Mouse (Mus musculus) spleen, postnatal 10 days (tissue): ENCODE results near the gene Sall2.
"Not testable (repeated sequence)": the region's sequence is repeated elsewhere in the genome, so short reads cannot be mapped to it uniquely, and the experiment has no call there.

Source experiments
- DNase-seq, 2 experiments: peaks; one replicate each; pipeline ENCODE4 v3.0.0; 2021 to 2022; ENCODE audit warnings: low spot score in 2 of 2

The Sall2 gene

DNA sequence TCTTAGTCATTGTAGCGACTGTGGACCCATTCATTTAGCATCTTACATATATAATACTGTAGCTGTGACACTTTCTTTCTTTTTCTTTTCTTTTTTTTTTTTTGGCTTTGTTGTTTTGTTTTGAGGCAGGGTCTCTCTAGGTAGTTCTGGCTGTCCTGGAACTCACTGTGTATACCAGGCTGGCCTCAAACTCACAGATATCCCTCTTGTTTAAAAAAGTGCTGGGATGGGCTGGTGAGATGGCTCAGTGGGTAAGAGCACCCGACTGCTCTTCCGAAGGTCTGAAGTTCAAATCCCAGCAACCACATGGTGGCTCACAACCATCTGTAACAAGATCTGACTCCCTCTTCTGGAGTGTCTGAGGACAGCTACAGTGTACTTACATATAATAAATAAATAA lies 25.0 kb downstream of the Sall2 start:
- DNase-seq: not testable (repeated sequence)

DNA sequence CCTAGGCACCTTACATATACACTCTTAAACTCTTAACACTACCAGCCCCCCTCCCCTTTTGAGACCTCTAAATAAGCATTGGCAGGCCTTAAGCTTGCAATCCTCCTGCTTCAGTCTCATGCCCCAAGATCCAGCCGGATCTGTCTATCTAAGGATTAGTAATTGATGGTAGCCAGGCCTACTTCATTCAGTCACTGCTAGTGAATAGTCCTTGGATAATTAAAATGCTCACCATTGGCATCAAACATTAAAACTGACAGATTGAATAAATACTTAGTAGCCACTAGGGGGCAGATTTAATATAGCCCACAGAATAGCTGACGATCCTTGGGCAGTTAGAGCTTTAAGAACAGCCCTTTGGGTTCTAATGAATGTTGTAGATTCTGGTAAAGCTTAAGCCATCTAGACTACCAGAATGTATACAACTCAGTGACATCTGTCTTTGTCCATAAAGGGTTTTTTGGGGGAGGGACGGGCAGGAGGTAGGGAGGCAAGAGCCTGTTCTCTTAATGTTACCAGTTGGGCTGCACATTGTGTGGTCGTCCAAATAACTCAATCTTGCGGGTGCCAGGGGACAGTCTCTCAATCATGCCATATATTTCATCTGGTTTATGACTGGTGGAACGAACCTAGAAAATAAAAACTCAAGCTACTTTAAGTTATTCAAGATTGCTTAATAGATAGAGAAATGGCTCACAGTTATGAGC lies 32.9 kb downstream of the Sall2 start:
- DNase-seq: no peak

DNA sequence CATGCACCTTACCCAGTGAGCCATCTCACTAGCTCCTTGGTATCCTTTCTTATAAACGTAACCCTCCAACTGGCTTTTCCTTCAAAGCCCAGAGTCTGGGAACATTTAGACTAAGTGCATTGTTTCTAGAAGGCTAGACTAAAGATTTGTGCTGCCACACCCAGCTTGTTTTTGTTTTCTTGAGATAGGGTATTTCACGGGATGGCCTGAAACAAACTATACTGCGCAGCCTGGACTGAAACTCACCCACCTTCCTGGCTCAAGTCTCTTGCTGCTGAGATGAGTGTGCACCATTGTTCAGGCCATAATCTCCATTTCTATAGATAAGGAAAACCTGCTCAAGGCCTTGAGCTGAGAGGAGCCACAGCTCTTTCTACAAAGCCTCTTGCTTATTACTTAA lies 44.4 kb downstream of the Sall2 start:
- DNase-seq: no peak

DNA sequence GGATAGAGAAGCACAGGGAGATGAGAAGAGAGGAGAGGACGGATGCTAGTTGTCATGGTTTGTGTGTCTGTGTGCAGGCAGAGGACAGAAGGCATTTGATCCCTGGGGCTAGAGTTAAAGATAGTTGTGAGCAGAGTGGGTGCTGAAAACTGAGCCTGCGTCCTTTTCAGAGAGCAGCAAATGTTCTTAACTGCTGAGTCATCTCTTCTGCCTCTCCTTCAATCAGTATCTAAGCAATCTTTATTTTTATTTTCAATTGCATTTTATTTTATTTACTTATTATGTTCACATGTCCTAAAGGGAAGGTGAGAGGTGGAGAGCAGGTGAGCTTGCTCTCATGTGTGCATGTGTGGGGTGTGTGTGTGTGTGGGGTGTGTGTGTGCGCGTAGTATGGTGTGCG lies 44.9 kb downstream of the Sall2 start:
- DNase-seq: no peak

DNA sequence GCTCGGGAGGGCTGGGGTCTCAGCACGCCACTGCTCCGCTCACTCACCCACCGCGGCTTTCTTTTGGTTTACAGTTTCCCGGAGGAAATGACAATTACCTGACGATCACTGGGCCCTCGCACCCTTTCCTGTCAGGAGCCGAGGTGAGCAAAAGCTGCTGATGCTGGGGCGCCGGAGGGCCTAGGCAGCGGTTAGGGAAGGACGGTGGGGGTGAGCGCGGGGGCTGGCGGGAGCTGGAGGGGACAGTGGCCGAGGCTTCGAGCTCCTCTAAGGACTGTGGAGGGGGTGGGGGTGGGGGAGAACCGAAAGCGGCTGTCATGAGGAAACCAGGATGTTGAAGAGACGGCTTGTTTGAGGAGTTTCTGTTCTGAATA lies 48.8 kb downstream of the Sall2 start:
- no peak for DNase-seq

DNA sequence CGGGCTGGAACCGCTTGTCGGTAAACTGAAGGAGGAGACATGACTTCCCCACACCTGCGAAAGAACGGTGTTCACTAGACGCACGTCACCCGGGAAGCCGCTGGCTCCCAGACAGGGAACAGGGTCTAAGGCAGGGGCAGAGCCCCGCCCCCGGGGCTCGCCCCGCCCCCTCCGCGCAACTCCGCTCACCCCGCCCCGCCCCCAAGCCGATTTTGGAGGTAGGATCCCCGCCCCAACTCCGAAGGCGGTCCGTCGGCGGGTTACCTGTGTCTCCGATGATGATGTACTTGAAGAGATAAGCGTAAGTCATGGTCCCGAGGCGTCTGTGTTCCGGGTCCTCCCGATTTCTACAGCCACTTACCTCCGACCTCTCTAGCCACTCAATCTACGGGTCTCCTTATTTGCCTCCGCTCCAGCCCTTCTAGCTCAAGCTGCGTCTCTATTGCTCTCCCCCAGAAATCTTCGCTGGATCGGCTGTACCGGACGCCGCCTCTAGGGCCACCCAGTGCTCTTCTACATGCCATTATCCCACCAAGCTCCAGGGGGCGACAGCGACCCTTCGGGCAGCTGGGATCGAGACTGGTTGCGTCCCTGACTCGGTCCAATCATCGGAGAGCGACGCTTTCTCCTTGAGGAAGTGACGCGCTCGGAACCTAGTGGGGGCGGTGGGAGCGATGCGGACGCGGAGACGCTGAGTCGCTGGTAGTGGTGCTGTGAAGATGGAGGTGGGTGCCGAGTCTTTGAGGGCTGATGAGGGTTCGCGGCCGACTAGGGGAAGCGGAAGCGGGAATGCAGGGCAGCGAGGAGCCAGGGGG lies 49.4 kb downstream of the Sall2 start, which contains the start of the genes Tox4 and Rab2b:
Gene Tox4 (plus strand): TSS at position 215 of the 815 bp plus-strand sequence.
Gene Rab2b (minus strand): TSS at position 614 of the 815 bp plus-strand sequence.
- DNase-seq: peak; percentile 98

DNA sequence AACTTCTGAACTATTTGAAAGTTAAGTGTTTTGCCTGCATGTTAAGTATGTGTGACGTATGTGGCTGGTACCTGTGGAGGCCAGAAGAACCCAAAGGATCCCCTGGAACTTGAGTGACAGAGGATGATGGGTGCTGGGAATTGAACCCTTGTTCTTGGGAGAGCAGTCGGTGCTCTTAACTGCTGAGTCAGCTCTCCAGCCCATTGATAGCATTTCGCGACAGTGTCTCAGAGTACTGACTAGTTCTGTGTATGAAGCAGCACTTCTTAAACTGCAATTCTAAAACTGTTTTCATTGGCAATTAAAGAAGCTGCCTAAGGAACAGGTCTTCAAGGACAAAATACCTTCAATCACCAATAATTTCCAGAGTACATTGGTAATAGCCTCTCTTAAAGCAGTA lies 51.4 kb downstream of the Sall2 start:
- no peak for DNase-seq

DNA sequence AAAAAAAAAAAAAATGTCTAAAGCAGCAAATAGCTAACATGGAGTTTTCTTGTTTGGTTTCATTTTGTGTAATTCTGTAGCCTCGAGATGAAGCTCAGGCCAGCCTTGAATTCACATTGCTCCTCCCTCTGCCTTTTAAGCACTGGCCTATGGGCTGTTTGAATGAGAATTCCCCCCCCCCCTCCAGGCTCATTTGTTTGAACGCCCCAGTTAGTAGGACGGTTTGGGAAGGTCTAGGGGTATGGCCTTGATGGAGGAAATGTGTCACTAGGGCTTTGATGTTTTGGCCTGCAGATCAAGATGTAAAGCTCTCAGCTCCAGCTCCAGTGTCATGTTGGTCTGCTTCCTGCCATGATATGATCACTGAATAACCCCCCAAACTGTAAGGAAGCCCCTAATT lies 55.8 kb downstream of the Sall2 start:
- no peak for DNase-seq
